ENCODE assay signal across 10 mouse cellular contexts in the genomic region with DNA sequence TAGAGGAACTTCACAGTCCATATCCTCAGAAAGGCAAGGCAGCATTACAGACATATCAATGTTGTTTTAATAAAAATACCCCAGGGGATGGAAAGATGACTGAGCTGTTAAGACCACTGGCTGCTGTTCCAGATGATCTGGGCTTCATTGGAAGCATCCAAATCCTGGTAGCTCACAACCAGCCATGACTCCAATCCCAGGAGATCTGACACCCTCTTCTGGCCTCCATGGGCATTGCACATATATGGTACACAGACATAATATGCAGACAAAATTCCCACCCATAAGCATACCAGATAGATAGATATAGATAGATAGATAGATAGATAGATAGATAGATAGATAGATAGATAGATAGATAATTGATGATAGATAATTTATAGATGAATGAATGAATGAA. TPM values are rescaled to one million over a fixed set of nuclear protein-coding genes. Genes with fewer than 3 reads are reported as not detected.
A peak's percentile ranks its signal among the peaks of the same experiment; 100 is the strongest.
DNase-seq lines count a peak whose midpoint lies in the region; ATAC-seq and TF ChIP-seq lines count a peak whose summit lies in the region.
"Had no signal": no experiment of that assay in that cellular context is flagged by ENCODE, and none has a peak within 500 bp of the region (broad histone marks: within the 10 kb centered on the region; RNA-seq: fewer than 3 reads in every experiment).

No protein-coding gene starts in this region.

- no peaks in the 10 kb centered on the region for H3K36me3 ChIP-seq in stomach, postnatal 0 days (ENCODE audit: control insufficient read depth, insufficient read depth, low read length)

- intact Hi-C loops in gastrocnemius, postnatal 36 days (cut with DNase I), result loop anchor here (5.0 kb wide), 1 partner anchor 231 kb away; no protein-coding TSS in a partner anchor

- H3K9me3 ChIP-seq in stomach, postnatal 0 days (ENCODE audit: control insufficient read depth, low read length), result no peaks in the 10 kb centered on the region
- H3K9me3 ChIP-seq: megakaryocyte, embryonic 14.5 days had no signal

- TF ChIP-seq CTCF in stomach, postnatal 0 days (IDR thresholded peaks at IDR 0.05; ENCODE audit: low read depth), result peak; percentile 65

- no peak overlapping the region for H3K4me3 ChIP-seq in stomach, postnatal 0 days (ENCODE audit: low read depth, low read length)
- H3K4me3 ChIP-seq: megakaryocyte, embryonic 14.5 days had no signal

- TF ChIP-seq EP300 in stomach, postnatal 0 days (optimal IDR thresholded peaks at IDR 0.05), result no peak

- DNase-seq in kidney, adult 9 months, result peak; percentile 24
- no peak for DNase-seq in kidney, adult 11 months
- DNase-seq in thymus, postnatal 4 days, result peak; percentile 20
- no peak for DNase-seq in thymus, postnatal 36 days
- DNase-seq in embryo, embryonic 11 days, result peak; percentile 57
- no peak for DNase-seq in stomach, postnatal 0 days (ENCODE audit: low spot score)
- DNase-seq in cerebellum, adult 18-20 months, result no peak
- no peak for DNase-seq in gastrocnemius, postnatal 36 days

- H3K27me3 ChIP-seq in stomach, postnatal 0 days (ENCODE audit: control insufficient read depth, insufficient read depth, low read length), result no peaks in the 10 kb centered on the region

- no peak overlapping the region for H3K9ac ChIP-seq in stomach, postnatal 0 days (ENCODE audit: low read length)

- no peak overlapping the region for H3K4me2 ChIP-seq in stomach, postnatal 0 days (replicated peaks; ENCODE audit: low read depth)
- H3K4me2 ChIP-seq: heart, embryonic 11.5 days had no signal

- ATAC-seq in stomach, postnatal 0 days (ENCODE audit: low FRiP score, low TSS enrichment), result no peak

- H3K27ac ChIP-seq in stomach, postnatal 0 days (replicated peaks), result no peak overlapping the region

- no peaks in the 10 kb centered on the region for H3K4me1 ChIP-seq in stomach, postnatal 0 days (replicated peaks; ENCODE audit: control insufficient read depth, insufficient read depth)

RNA-seq across cellular contexts. Expression of a gene that starts 59.6 kb away (rescaled TPM):
- 4.8 and 6.5 TPM in 2 replicates for polyA plus RNA-seq in stomach, postnatal 0 days (2015; fragmentation: Nextera tagmentation; extraction: Ambion mirVana)
- under 1 TPM; 0.87 to 0.99 TPM for total RNA-seq in gastrocnemius, postnatal 36 days (2021)

Comparison
In these comparisons a context has a peak if more than half of its experiments do, and no peak if none do; other contexts are left out.
1. DNase-seq: peak in kidney, adult 9 months (single experiment), thymus, postnatal 4 days (single experiment) and embryo, embryonic 11 days (single experiment); none in kidney, adult 11 months (single experiment), thymus, postnatal 36 days (0 of 2), stomach, postnatal 0 days (single experiment), cerebellum, adult 18-20 months (0 of 2) and gastrocnemius, postnatal 36 days (0 of 2).